Mouse (Mus musculus) embryonic facial prominence, embryonic 14.5 days (tissue): Measurements from ENCODE around the gene Bmp5. TPM values are rescaled to one million over a fixed set of nuclear protein-coding genes. Genes with fewer than 3 reads are reported as not detected.
"Not testable (repeated sequence)": the region's sequence is repeated elsewhere in the genome, so short reads cannot be mapped to it uniquely, and the experiment has no call there.

Experiments used
- ATAC-seq: fragments of 200-750 bp; cut with Nextera tagmentation; 2 replicates; pipeline ENCODE4 v1.8.0; 2017; ENCODE audit warnings: low read depth, moderate number of reproducible peaks, moderate TSS enrichment
- DNase-seq: peaks from one replicate; pipeline ENCODE4 v3.0.0-alpha.2; 2015; ENCODE audit warnings: low spot score
- H3K27ac ChIP-seq: fragments of 300-500 bp; sonication (generic); replicated peaks from 2 replicates; pipeline ENCODE4 v1.5.1; 2014; ENCODE audit warnings: low read depth, mild to moderate bottlenecking, low read length, moderate library complexity
- H3K27me3 ChIP-seq: fragments of 300-500 bp; sonication (generic); replicated peaks from 2 replicates; pipeline ENCODE4 v1.6.1; 2014; ENCODE audit warnings: low read length; ENCODE audit not compliant: control insufficient read depth, insufficient read depth
- H3K36me3 ChIP-seq: fragments of 300-500 bp; sonication (generic); 2 replicates; pipeline ENCODE4 v1.6.1; 2014; ENCODE audit warnings: low read length, mixed read lengths; ENCODE audit not compliant: control insufficient read depth, insufficient read depth
- H3K4me1 ChIP-seq: fragments of 300-500 bp; sonication (generic); 2 replicates; pipeline ENCODE4 v1.6.1; 2014; ENCODE audit warnings: antibody characterized with exemption, low read length; ENCODE audit not compliant: control insufficient read depth, insufficient read depth
- H3K4me2 ChIP-seq: fragments of 300-500 bp; sonication (generic); 2 replicates; pipeline ENCODE4 v1.6.1; 2014; ENCODE audit warnings: low read depth, mild to moderate bottlenecking, low read length, moderate library complexity, mixed read lengths
- H3K4me3 ChIP-seq: fragments of 300-500 bp; sonication (generic); 2 replicates; pipeline ENCODE4 v1.5.1; 2014; ENCODE audit warnings: low read depth, mild to moderate bottlenecking, low read length
- H3K9ac ChIP-seq: fragments of 300-500 bp; sonication (generic); 2 replicates; pipeline ENCODE4 v1.6.1; 2014; ENCODE audit warnings: low read depth, mild to moderate bottlenecking, low read length, moderate library complexity, mixed read lengths
- H3K9me3 ChIP-seq: fragments of 300-500 bp; sonication (generic); 2 replicates; pipeline ENCODE4 v1.6.1; 2016; ENCODE audit warnings: low read length; ENCODE audit not compliant: control insufficient read depth
- WGBS: fragments of 180-500 bp; shearing (Covaris S2); extraction: QIAGEN DNeasy Blood & Tissue Kit; methylation state at CpG from one replicate; pipeline ENCODE4 v1.1.7; 2014; 5-methylcytosine and 5-hydroxymethylcytosine counted together
- polyA plus RNA-seq: library from polyadenylated mRNA; unstranded; fragments of >200 nt; fragmentation: Nextera tagmentation; extraction: Ambion mirVana; gene quantifications from 2 replicates; pipeline ENCODE4 v1.2.1, GENCODE M21; 2014

Gene Bmp5
- polyA plus RNA-seq, 1 experiment from 2014 or later = 12.0 TPM

DNA sequence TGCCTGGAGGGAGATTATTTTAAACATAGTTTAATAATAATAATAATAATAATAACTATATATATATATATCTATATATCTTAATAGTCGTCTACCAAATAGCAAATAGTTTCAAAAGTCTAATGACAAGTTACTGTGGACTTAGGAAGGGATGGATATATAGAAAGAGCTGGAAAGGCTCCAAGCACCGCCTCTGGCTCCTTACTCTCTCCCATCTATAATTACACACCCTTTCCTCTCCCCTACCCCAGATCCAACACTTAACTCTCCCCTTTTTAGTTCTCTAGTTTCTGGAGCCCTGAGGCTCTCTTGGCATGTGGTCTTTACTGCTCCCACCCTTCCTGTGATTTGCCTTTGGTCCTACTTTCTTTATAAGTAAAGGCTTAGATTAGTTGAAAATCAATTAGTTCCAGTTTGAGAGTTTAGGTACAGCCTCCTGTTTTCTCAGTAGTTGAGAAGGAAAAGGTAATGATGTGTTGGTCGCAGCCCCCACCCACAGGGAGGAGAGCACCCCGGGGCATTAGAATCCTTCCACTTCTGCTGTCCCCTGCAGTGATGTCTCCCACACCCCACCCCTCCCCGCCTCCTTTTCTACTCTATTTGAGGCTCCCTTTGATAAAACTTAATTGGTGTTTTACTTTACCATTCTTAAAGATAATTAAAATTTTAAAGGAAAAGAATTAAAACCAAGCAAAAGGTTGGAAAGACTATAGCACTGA, 5.6 kb downstream of the Bmp5 start:
- Histone ChIP-seq H3K4me2 (peak overlapping the region; percentile 44), H3K36me3 (no peaks in the 10 kb centered on the region), H3K4me1 (peaks cover 10% of the 10 kb centered on the region), H3K27me3 (no peaks in the 10 kb centered on the region), H3K9me3 (no peaks in the 10 kb centered on the region), H3K4me3 (peak overlapping the region; percentile 19), H3K27ac (no peak overlapping the region), H3K9ac (0 out of 2 replicates have a peak overlapping the region, but pooled peaks have one; percentile 19)
- no peak for DNase-seq
- no peak for ATAC-seq
- WGBS = 15% methylated on average over 5 of the region's 5 CpGs

DNA sequence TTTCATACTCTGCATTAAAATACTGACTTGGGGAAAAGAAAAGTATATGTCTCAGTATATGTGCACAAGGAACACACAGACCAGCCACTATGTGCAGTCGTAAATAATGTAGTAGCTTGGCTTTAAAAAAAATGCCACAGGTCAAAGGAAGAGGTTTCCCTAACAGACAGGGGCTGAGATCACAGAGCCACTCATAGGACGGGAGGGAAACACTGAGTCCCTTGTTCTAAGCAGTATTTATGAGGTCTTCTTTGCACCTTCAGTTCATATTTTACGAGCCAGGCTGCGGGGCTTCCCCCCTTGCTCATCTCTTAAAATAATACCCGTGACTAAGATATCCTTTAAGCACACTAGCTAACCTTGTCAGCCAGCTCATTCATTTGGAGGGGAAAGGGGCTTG, 6.4 kb downstream of the Bmp5 start:
- WGBS = 22% methylated on average over 5 of the region's 5 CpGs
- peak overlapping the region; percentile 37 for H3K4me2 ChIP-seq
- DNase-seq = no peak
- H3K36me3 ChIP-seq = no peaks in the 10 kb centered on the region
- H3K9me3 ChIP-seq = no peaks in the 10 kb centered on the region
- ATAC-seq = no peak
- no peaks in the 10 kb centered on the region for H3K27me3 ChIP-seq
- H3K4me3 ChIP-seq = no peak overlapping the region
- no peak overlapping the region for H3K9ac ChIP-seq
- no peak overlapping the region for H3K27ac ChIP-seq
- peaks cover 10% of the 10 kb centered on the region for H3K4me1 ChIP-seq

DNA sequence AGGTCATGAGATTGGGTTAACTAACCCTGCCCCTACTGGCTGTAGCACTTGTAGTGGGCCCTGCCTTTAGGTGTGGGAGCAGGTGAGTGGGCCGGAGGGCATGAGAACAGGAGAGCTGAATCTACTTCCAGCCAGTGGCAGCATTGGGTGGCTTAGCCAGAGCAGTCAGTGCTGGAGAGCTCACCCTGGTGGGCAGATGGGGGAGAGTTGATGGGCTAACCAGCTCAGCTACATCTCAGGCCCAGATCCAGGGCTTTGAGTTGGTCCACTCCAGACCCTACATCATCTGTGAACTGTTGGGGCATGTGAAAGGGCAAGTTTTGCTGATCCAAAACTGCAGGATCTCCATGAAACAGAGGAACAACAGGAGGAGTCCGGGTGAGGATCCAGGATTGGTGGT, 8.4 kb downstream of the Bmp5 start:
- no peak overlapping the region for H3K4me3 ChIP-seq
- ATAC-seq = no peak
- no peak overlapping the region for H3K4me2 ChIP-seq
- H3K36me3 ChIP-seq = no peaks in the 10 kb centered on the region
- H3K27ac ChIP-seq = no peak overlapping the region
- WGBS = 89% methylated on average over 2 of the region's 2 CpGs
- H3K27me3 ChIP-seq = no peaks in the 10 kb centered on the region
- DNase-seq = no peak
- H3K9me3 ChIP-seq = no peaks in the 10 kb centered on the region
- no peak overlapping the region for H3K9ac ChIP-seq
- peaks cover 10% of the 10 kb centered on the region for H3K4me1 ChIP-seq

DNA sequence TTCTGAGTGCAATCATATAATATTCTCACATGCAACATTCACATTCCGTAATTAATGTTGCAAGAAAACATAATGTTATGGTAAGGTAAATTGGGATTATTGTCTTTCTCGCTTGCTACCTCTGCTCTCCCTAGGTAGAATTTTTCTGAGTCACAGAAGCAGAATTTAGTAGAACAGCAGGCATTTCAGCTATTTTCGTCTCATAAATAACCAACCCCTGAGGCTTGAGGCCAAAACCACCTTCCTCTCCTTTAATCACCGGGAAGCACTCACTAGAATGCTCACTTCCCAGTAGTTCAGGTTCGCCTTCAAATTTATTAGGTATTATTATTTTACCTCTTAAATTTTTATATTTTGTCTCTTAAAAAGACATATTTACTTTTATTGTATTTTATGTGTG, 10.8 kb downstream of the Bmp5 start:
- no peak overlapping the region for H3K4me3 ChIP-seq
- 77% methylated on average over 5 of the region's 5 CpGs for WGBS

DNA sequence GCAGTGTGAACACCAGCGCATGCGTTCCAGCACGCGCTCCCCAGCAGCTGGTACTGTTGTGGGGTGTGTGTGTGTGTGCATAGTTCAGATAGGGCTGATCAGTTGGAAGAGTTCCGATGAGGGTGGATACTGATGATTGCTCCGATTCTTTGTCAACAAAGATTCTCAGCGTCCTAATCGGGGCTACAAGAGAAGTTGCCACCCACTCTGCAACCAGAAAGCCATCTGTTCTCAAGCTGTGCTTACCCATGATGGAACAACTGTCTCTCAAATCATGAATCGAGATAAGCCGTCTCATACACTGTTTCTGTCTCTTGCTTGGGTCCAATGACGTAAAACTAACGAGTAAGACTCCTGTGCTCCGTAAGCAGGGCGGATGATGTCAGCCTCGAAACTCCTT, 12.0 kb downstream of the Bmp5 start:
- WGBS = 81% methylated on average over 15 of the region's 15 CpGs
- Histone ChIP-seq H3K4me3 (no peak overlapping the region), H3K27me3 (no peaks in the 10 kb centered on the region), H3K27ac (no peak overlapping the region), H3K4me2 (no peak overlapping the region), H3K9me3 (no peaks in the 10 kb centered on the region), H3K4me1 (no peaks in the 10 kb centered on the region; the same call in 1 of the 2 replicates), H3K36me3 (no peaks in the 10 kb centered on the region), H3K9ac (no peak overlapping the region)
- DNase-seq (no peak), ATAC-seq (no peak)

More for the DNA sequence above, 10.8 kb downstream of the Bmp5 start:
- no peak for DNase-seq
- Histone ChIP-seq H3K9me3 (no peaks in the 10 kb centered on the region), H3K9ac (no peak overlapping the region), H3K36me3 (no peaks in the 10 kb centered on the region), H3K4me2 (no peak overlapping the region), H3K27me3 (no peaks in the 10 kb centered on the region), H3K4me1 (peaks cover 6% of the 10 kb centered on the region), H3K27ac (no peak overlapping the region)
- no peak for ATAC-seq

DNA sequence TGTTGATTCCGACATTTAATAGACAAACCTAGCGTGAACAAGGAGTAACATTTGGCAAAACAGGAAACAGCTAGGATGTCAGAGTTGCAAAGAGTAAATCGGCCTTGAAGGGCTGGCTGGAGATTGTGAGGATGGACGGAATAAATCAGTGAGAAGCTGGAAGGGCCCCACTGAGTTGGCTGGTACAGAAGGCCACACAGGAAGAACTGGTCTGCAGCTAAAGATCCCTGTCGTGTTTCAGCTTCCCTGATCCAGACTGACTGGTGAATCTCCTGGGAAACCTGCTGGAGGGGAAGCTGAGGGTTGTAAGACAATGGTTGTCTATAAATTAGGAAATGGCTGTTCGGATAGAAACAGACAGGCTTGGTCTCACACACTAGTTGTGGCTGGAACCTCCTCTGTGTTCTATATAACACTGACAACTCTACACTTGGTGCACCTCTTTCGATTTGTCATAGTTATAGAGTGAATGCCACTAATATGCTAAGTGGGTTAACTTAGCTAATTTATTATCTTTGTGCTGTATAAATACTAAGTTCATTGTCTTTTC, 14.8 kb downstream of the Bmp5 start:
- H3K4me3 ChIP-seq = no peak overlapping the region
- H3K4me1 ChIP-seq = no peaks in the 10 kb centered on the region; the same call in 1 of the 2 replicates
- ATAC-seq (no peak), DNase-seq (no peak)
- H3K36me3 ChIP-seq = no peaks in the 10 kb centered on the region
- no peak overlapping the region for H3K27ac ChIP-seq
- 49% methylated on average over 7 of the region's 7 CpGs for WGBS
- no peaks in the 10 kb centered on the region for H3K9me3 ChIP-seq
- no peak overlapping the region for H3K4me2 ChIP-seq
- no peak overlapping the region for H3K9ac ChIP-seq
- H3K27me3 ChIP-seq = no peaks in the 10 kb centered on the region

DNA sequence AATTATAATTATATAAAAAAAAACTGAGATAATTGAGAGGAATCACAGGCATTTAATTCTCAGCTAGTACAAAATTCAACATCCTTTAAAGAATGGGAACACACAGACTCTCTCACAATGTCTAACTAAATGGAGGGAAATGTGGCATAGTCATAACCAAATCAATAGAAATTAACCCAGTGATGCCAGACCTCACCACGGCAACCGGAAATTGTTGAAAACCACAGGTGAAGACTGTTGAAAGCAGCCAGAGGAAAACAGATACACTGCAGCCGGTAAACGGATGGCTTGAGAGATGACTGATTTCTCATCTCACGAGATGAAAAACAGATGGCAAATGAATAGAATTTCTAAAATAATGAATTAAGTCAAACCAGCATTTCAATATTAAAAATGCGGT, 29.8 kb downstream of the Bmp5 start:
- H3K4me2 ChIP-seq = no peak overlapping the region
- H3K9ac ChIP-seq = no peak overlapping the region
- no peak overlapping the region for H3K4me3 ChIP-seq
- 45% methylated on average over 6 of the region's 6 CpGs for WGBS
- H3K4me1 ChIP-seq = no peaks in the 10 kb centered on the region
- no peaks in the 10 kb centered on the region for H3K9me3 ChIP-seq
- DNase-seq (no peak), ATAC-seq (no peak)
- H3K36me3 ChIP-seq = no peaks in the 10 kb centered on the region
- no peaks in the 10 kb centered on the region for H3K27me3 ChIP-seq
- no peak overlapping the region for H3K27ac ChIP-seq

DNA sequence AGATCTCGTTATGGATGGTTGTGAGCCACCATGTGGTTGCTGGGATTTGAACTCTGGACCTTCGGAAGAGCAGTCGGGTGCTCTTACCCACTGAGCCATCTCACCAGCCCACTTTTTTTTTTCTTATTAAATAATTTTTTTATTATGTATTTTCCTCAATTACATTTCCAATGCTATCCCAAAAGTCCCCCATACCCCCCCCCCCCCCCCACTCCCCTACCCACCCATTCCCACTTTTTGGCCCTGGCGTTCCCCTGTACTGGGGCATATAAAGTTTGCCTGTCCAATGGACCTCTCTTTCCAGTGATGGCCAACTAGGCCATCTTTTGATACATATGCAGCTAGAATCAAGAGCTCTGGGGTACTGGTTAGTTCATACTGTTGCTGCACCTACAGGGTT, 33.0 kb downstream of the Bmp5 start:
- H3K27ac ChIP-seq, H3K4me1 ChIP-seq, DNase-seq, H3K9me3 ChIP-seq, H3K4me3 ChIP-seq, H3K27me3 ChIP-seq, H3K9ac ChIP-seq, H3K36me3 ChIP-seq, H3K4me2 ChIP-seq, ATAC-seq: not testable (repeated sequence)
- 87% methylated on average over 3 of the region's 4 CpGs for WGBS

DNA sequence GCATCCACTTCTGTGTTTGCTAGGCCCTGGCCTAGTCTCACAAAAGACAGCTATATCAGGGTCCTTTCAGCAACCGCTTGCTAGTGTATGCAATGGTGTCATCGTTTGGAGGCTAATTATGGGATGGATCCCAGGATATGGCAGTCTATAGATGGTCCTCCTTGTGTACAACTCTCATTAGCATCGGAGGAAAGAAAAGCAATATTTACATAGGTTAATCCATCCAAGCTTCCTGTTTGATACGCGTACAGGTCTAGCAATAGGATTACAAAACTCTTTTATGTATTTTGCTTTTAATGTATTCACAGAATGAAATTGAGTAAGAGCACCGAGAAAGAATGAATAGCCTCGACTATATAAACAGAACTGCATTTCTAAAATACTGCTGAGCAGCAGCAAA, 33.5 kb downstream of the Bmp5 start:
- Histone ChIP-seq H3K4me2 (no peak overlapping the region), H3K9ac (no peak overlapping the region), H3K36me3 (no peaks in the 10 kb centered on the region), H3K27ac (no peak overlapping the region), H3K27me3 (no peaks in the 10 kb centered on the region), H3K4me1 (no peaks in the 10 kb centered on the region), H3K9me3 (no peaks in the 10 kb centered on the region), H3K4me3 (no peak overlapping the region)
- WGBS = 80% methylated on average over 7 of the region's 7 CpGs
- ATAC-seq (no peak), DNase-seq (no peak)
